Mouse (Mus musculus) kidney, adult 2 months (tissue): ENCODE measurements at regions not wholly inside any gene's neighbourhood (a gene's known extent, or its start where the extent isn't known, plus 50 kb on each side); places are given as distances from the start of the nearest gene placed in this dataset.

Experiments used
- CTCF ChIP-seq: fragments of 200-500 bp; conservative IDR thresholded peaks from 2 replicates; pipeline ENCODE4 v1.5.1; 2011; ENCODE audit warnings: low read depth, mild to moderate bottlenecking, control low read depth, low read length, moderate library complexity, mixed read lengths; ENCODE audit not compliant: insufficient read depth, insufficient read length
- POLR2A ChIP-seq: fragments of 200-500 bp; IDR thresholded peaks from one replicate; pipeline ENCODE4 v1.6.1; 2011; ENCODE audit warnings: low read depth, low read length, control low read depth

- TF ChIP-seq CTCF, result no peak
- TF ChIP-seq POLR2A, result no peak
Measured at GRCm38 (mm10) chr12:26770753-26771583, 302.0 kb downstream of the Cmpk2 start.
